Mouse (Mus musculus) MEL (cell line): Measurements from ENCODE around the gene Slc9b2. TPM values are rescaled to one million over a fixed set of nuclear protein-coding genes. Genes with fewer than 3 reads are reported as not detected.

Experiments used
- DNase-seq: peaks from one replicate; pipeline ENCODE4 v3.0.0; 2011; ENCODE audit warnings: low read depth, low spot score
- H3K27ac ChIP-seq: 2 replicates; pipeline ENCODE4 v1.5.1; 2012; ENCODE audit warnings: low read depth, mild to moderate bottlenecking, control low read depth, low read length, moderate library complexity; ENCODE audit not compliant: control insufficient read depth
- H3K27me3 ChIP-seq, 2 experiments: fragments of 150-350 bp in 1 of 2; sonication (generic) in 1 of 2; 2 replicates each; pipeline ENCODE4 v1.6.1; 2012; ENCODE audit warnings: low read length in 2 of 2, mild to moderate bottlenecking in 2 of 2, improper control_type of control experiment in 1 of 2, moderate library complexity in 1 of 2; ENCODE audit not compliant: insufficient read depth in 2 of 2, control insufficient read depth in 1 of 2
- H3K36me3 ChIP-seq, 2 experiments: 2 replicates each; pipeline ENCODE4 v1.6.1; 2012 to 2014; ENCODE audit warnings: low read length in 2 of 2, improper control_type of control experiment in 1 of 2, inconsistent platforms in 1 of 2, mild to moderate bottlenecking in 1 of 2; ENCODE audit not compliant: insufficient read depth in 2 of 2, control insufficient read depth in 1 of 2
- H3K4me1 ChIP-seq, 2 experiments: fragments of 150-350 bp in 1 of 2; sonication (generic) in 1 of 2; 2 replicates each; pipeline ENCODE4 v1.6.1; 2012; ENCODE audit warnings: low read length in 2 of 2, improper control_type of control experiment in 1 of 2, mild to moderate bottlenecking in 1 of 2; ENCODE audit not compliant: insufficient read depth in 2 of 2, control insufficient read depth in 1 of 2
- H3K4me3 ChIP-seq, 2 experiments: fragments of 150-350 bp in 1 of 2; sonication (generic) in 1 of 2; 2 replicates each; pipeline ENCODE4 v1.5.1; 2012; ENCODE audit warnings: low read depth in 2 of 2, low read length in 2 of 2, mild to moderate bottlenecking in 2 of 2, moderate library complexity in 2 of 2, control low read depth in 1 of 2, improper control_type of control experiment in 1 of 2; ENCODE audit not compliant: control insufficient read depth in 1 of 2, insufficient read depth in 1 of 2
- H3K79me2 ChIP-seq: 2 replicates; pipeline ENCODE4 v1.6.1; 2012; ENCODE audit warnings: mild to moderate bottlenecking, low read length, moderate library complexity; ENCODE audit not compliant: control insufficient read depth, poor library complexity, insufficient read depth
- H3K9ac ChIP-seq: 2 replicates; pipeline ENCODE4 v1.6.1; 2012; ENCODE audit warnings: low read depth, mild to moderate bottlenecking, control low read depth, low read length, moderate library complexity; ENCODE audit not compliant: control insufficient read depth, poor library complexity, severe bottlenecking
- H3K9me3 ChIP-seq: fragments of 150-350 bp; sonication (generic); replicated peaks from 2 replicates; pipeline ENCODE4 v1.6.1; 2012; ENCODE audit warnings: mild to moderate bottlenecking, low read length, improper control_type of control experiment, moderate library complexity; ENCODE audit not compliant: insufficient read depth
- BHLHE40 ChIP-seq: IDR thresholded peaks from 2 replicates; pipeline ENCODE4 v1.6.1; 2012; ENCODE audit warnings: low read depth, mild to moderate bottlenecking, inconsistent platforms, low read length, improper control_type of control experiment, borderline replicate concordance
- E2F4 ChIP-seq: IDR thresholded peaks from 2 replicates; pipeline ENCODE4 v1.6.1; 2011; ENCODE audit warnings: low read depth, low read length, improper control_type of control experiment, borderline replicate concordance
- ELF1 ChIP-seq: IDR thresholded peaks from 2 replicates; pipeline ENCODE4 v1.6.1; 2014; ENCODE audit warnings: low read depth, mild to moderate bottlenecking, inconsistent platforms, low read length, improper control_type of control experiment, moderate library complexity
- EP300 ChIP-seq, 2 experiments: IDR thresholded peaks; 2 replicates each; pipeline ENCODE4 v1.6.1; 2011; ENCODE audit warnings: improper control_type of control experiment in 2 of 2, low read length in 2 of 2, low read depth in 1 of 2, mild to moderate bottlenecking in 1 of 2
- GABPA ChIP-seq: IDR thresholded peaks from 2 replicates; pipeline ENCODE4 v1.6.1; 2012; ENCODE audit warnings: low read depth, mild to moderate bottlenecking, inconsistent platforms, low read length, improper control_type of control experiment, moderate library complexity
- HCFC1 ChIP-seq: IDR thresholded peaks from 2 replicates; pipeline ENCODE4 v1.6.1; 2012; ENCODE audit warnings: low read depth, mild to moderate bottlenecking, inconsistent platforms, low read length, improper control_type of control experiment, moderate library complexity
- MAZ ChIP-seq: IDR thresholded peaks from 2 replicates; pipeline ENCODE4 v1.6.1; 2012; ENCODE audit warnings: low read depth, mild to moderate bottlenecking, inconsistent platforms, low read length, improper control_type of control experiment
- MEF2A ChIP-seq: IDR thresholded peaks from 2 replicates; pipeline ENCODE4 v1.6.1; 2014; ENCODE audit warnings: low read depth, mild to moderate bottlenecking, inconsistent platforms, low read length, improper control_type of control experiment; ENCODE audit not compliant: poor library complexity, insufficient replicate concordance, severe bottlenecking; ENCODE audit errors: extremely low read depth
- POLR2A ChIP-seq, 2 experiments: IDR thresholded peaks; 2 replicates each; pipeline ENCODE4 v1.6.1; 2011 to 2012; ENCODE audit warnings: low read length in 2 of 2, mild to moderate bottlenecking in 2 of 2, control low read depth in 1 of 2, improper control_type of control experiment in 1 of 2, low read depth in 1 of 2, moderate library complexity in 1 of 2; ENCODE audit not compliant: control insufficient read depth in 1 of 2, insufficient read depth in 1 of 2, poor library complexity in 1 of 2
- POLR2AphosphoS2 ChIP-seq: IDR thresholded peaks from 2 replicates; pipeline ENCODE4 v1.6.1; 2011; ENCODE audit warnings: low read length, improper control_type of control experiment
- RCOR1 ChIP-seq: IDR thresholded peaks from 2 replicates; pipeline ENCODE4 v1.6.1; 2012; ENCODE audit warnings: low read depth, mild to moderate bottlenecking, inconsistent platforms, low read length, improper control_type of control experiment
- SMC3 ChIP-seq: IDR thresholded peaks from 2 replicates; pipeline ENCODE4 v1.6.1; 2011; ENCODE audit warnings: low read depth, low read length, improper control_type of control experiment
- TAL1 ChIP-seq: IDR thresholded peaks from 2 replicates; pipeline ENCODE4 v1.6.1; 2012; ENCODE audit warnings: mild to moderate bottlenecking, inconsistent platforms, low read length, moderate library complexity, mixed read lengths
- TBP ChIP-seq: IDR thresholded peaks from 2 replicates; pipeline ENCODE4 v1.8.0; 2011; ENCODE audit warnings: low read depth, low read length, improper control_type of control experiment
- TCF12 ChIP-seq: IDR thresholded peaks from 2 replicates; pipeline ENCODE4 v1.6.1; 2014; ENCODE audit warnings: low read depth, mild to moderate bottlenecking, inconsistent platforms, low read length, improper control_type of control experiment, moderate library complexity
- UBTF ChIP-seq: IDR thresholded peaks from 2 replicates; pipeline ENCODE4 v1.6.1; 2012; ENCODE audit warnings: low read depth, mild to moderate bottlenecking, inconsistent platforms, low read length, improper control_type of control experiment, moderate library complexity, borderline replicate concordance; ENCODE audit not compliant: insufficient read depth
- USF1 ChIP-seq: IDR thresholded peaks from 2 replicates; pipeline ENCODE4 v1.6.1; 2014; ENCODE audit warnings: low read depth, mild to moderate bottlenecking, inconsistent platforms, low read length, improper control_type of control experiment, moderate library complexity
- ZMIZ1 ChIP-seq: IDR thresholded peaks from 2 replicates; pipeline ENCODE4 v1.6.1; 2012; ENCODE audit warnings: low read depth, mild to moderate bottlenecking, inconsistent platforms, low read length, improper control_type of control experiment, moderate library complexity
- ZNF384 ChIP-seq: IDR thresholded peaks from 2 replicates; pipeline ENCODE4 v1.6.1; 2012; ENCODE audit warnings: low read depth, mild to moderate bottlenecking, inconsistent platforms, low read length, improper control_type of control experiment
- polyA plus RNA-seq, 2 experiments: library from polyadenylated mRNA; stranded (reverse) in 1 of 2; unstranded in 1 of 2; fragments of >175 nt in 1 of 2; fragments of >200 nt in 1 of 2; gene quantifications; 2 replicates each; pipeline versions ENCODE4 v1.2.1 to v1.2.4; 2012; ENCODE audit warnings: low replicate concordance in 2 of 2, low read depth in 1 of 2; ENCODE audit not compliant: insufficient read length in 2 of 2, insufficient read depth in 1 of 2, missing spikeins in 1 of 2
- total RNA-seq: library from RNA; depleted of rRNA; stranded (reverse); fragments of 300-350 nt; gene quantifications from 2 replicates; pipeline ENCODE4 v1.2.3, GENCODE M21; 2012

Gene Slc9b2
- total and polyA plus RNA-seq, 3 experiments: 1.0 to 1.3 TPM; not detected in 1

DNA sequence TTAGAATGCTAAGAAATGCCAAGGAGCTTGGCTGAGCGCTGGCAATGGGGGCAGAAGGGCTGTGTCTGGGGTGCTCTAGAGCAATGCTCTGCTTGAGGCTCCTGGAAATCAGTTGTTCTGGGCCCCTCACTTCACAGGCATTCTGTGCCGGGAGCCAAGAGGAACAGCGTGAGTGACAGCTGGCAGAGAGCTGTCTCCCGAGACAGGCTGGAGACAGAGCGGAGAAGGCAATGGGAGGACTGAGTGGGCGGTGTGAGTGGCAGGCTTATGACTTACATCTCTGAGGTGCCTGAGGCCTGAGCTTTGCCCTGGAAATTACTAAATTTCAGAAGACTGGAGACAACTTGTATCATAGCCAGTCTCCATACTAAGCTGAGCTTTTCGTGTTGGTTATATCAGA lies 13.8 kb upstream of the Slc9b2 start:
- no peak overlapping the region for H3K4me3 ChIP-seq
- no peak overlapping the region for H3K27ac ChIP-seq
- H3K9ac ChIP-seq: no peak overlapping the region
- DNase-seq: no peak
- TF ChIP-seq ZNF384 (no peak), POLR2AphosphoS2 (no peak), TAL1 (no peak), USF1 (no peak), TCF12 (no peak), GABPA (no peak), MEF2A (no peak), SMC3 (no peak), POLR2A (IDR thresholded peaks at IDR 0.05; ENCODE audit: control insufficient read depth in 1 of 2, insufficient read depth in 1 of 2, low read depth in 1 of 2, low read length in 2 of 2, poor library complexity in 1 of 2) (no peak)
- no peaks in the 10 kb centered on the region for H3K9me3 ChIP-seq
- H3K4me1 ChIP-seq: peaks cover 0 to 6% of the 10 kb centered on the region in 2 experiments; a peak in 2 of 4 replicates
- H3K79me2 ChIP-seq: no peaks in the 10 kb centered on the region
- no peaks in the 10 kb centered on the region for H3K27me3 ChIP-seq
- H3K36me3 ChIP-seq: peaks cover 0 to under 1% of the 10 kb centered on the region in 2 experiments; a peak in 2 of 4 replicates

DNA sequence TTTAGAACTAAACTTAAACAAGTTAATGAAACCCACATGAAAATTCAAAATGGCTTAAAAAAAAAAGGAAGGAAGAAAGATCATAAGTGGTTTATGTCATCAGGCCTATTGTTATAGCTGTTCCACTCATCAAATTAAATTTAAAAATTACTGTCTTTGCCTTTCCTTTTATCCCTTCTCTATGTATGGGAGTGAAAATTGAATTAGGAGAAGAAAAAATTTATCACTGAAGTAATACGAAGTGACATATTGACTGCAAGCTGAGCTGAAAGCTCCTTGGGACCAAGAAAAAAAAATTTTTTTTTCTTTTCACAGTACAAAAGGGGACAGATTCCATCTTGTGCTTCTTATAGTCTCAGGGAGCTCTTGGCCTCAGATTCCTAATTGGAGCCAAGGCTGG lies 11.9 kb upstream of the Slc9b2 start:
- H3K36me3 ChIP-seq: peaks cover 0 to 5% of the 10 kb centered on the region in 2 experiments; a peak in 2 of 4 replicates
- no peaks in the 10 kb centered on the region for H3K79me2 ChIP-seq
- H3K4me1 ChIP-seq: peaks cover 0 to 14% of the 10 kb centered on the region in 2 experiments; a peak in 3 of 4 replicates
- H3K9me3 ChIP-seq: no peaks in the 10 kb centered on the region
- no peaks in the 10 kb centered on the region for H3K27me3 ChIP-seq
- no peak for TF ChIP-seq UBTF
- no peak for TF ChIP-seq BHLHE40
- no peak for TF ChIP-seq GABPA
- no peak for TF ChIP-seq POLR2A (IDR thresholded peaks at IDR 0.05; ENCODE audit: control insufficient read depth in 1 of 2, insufficient read depth in 1 of 2, low read depth in 1 of 2, low read length in 2 of 2, poor library complexity in 1 of 2)
- TF ChIP-seq TBP: no peak
- TF ChIP-seq SMC3: no peak
- no peak for TF ChIP-seq RCOR1
- TF ChIP-seq E2F4: no peak
- no peak for TF ChIP-seq HCFC1
- TF ChIP-seq MAZ: no peak
- no peak for TF ChIP-seq ELF1
- no peak for TF ChIP-seq EP300 (IDR thresholded peaks at IDR 0.05; ENCODE audit: low read depth in 1 of 2, low read length in 2 of 2)
- no peak for TF ChIP-seq ZMIZ1
- no peak overlapping the region for H3K9ac ChIP-seq
- no peak for DNase-seq
- H3K4me3 ChIP-seq: no peak overlapping the region
- no peak overlapping the region for H3K27ac ChIP-seq
